Mouse (Mus musculus): ENCODE results near the gene Sdhd. TPM values are rescaled to one million over a fixed set of nuclear protein-coding genes. Genes with fewer than 3 reads are reported as not detected.

Gene Sdhd
- polyA plus RNA-seq, 1 experiment, result 75.8 TPM

- Histone ChIP-seq H3K27me3 (ENCODE audit: control insufficient read depth, insufficient read depth, low read length) (no peaks in the 10 kb centered on the region), H3K36me3 (ENCODE audit: control insufficient read depth, insufficient read depth, low read length) (peaks cover 3% of the 10 kb centered on the region), H3K27ac (ENCODE audit: control insufficient read depth, insufficient read depth, low read depth, low read length) (no peak overlapping the region), H3K4me3 (ENCODE audit: control insufficient read depth, low read depth, low read length) (peak overlapping the region; percentile 79), H3K4me1 (ENCODE audit: control insufficient read depth, insufficient read depth, low read length) (no peaks in the 10 kb centered on the region; the same call in none of the 2 replicates)
- TF ChIP-seq CTCF (IDR thresholded peaks at IDR 0.05; ENCODE audit: control insufficient read depth, insufficient read depth, insufficient replicate concordance, low read depth, low read length) (no peak), POLR2A (IDR thresholded peaks at IDR 0.05; ENCODE audit: control insufficient read depth, low read depth, low read length) (no peak)
Observed at GRCm38 (mm10) chr9:50617794-50618330, 14.2 kb upstream of the Sdhd start.

GRCm38 (mm10) chr9:50616766-50617603, 13.4 kb upstream of the Sdhd start, which contains the start of the genes Pih1d2 and Nkapd1:
Gene Pih1d2, plus strand, starts transcription at chr9:50617321.
Gene Nkapd1, minus strand, starts transcription at chr9:50617464.
- H3K27ac ChIP-seq (ENCODE audit: control insufficient read depth, insufficient read depth, low read depth, low read length), result peak within 1 kb of the TSS; percentile 97
- no peaks in the 10 kb centered on the region for H3K27me3 ChIP-seq (ENCODE audit: control insufficient read depth, insufficient read depth, low read length)
- H3K4me3 ChIP-seq (ENCODE audit: control insufficient read depth, low read depth, low read length), result peak within 1 kb of the TSS; percentile 97
- H3K36me3 ChIP-seq (ENCODE audit: control insufficient read depth, insufficient read depth, low read length), result peaks cover 3% of the 10 kb centered on the region
- TF ChIP-seq CTCF (IDR thresholded peaks at IDR 0.05; ENCODE audit: control insufficient read depth, insufficient read depth, insufficient replicate concordance, low read depth, low read length), result no peak
- TF ChIP-seq POLR2A (IDR thresholded peaks at IDR 0.05; ENCODE audit: control insufficient read depth, low read depth, low read length), result peak; percentile 75
- H3K4me1 ChIP-seq (ENCODE audit: control insufficient read depth, insufficient read depth, low read length), result no peaks in the 10 kb centered on the region; the same call in none of the 2 replicates

DNA sequence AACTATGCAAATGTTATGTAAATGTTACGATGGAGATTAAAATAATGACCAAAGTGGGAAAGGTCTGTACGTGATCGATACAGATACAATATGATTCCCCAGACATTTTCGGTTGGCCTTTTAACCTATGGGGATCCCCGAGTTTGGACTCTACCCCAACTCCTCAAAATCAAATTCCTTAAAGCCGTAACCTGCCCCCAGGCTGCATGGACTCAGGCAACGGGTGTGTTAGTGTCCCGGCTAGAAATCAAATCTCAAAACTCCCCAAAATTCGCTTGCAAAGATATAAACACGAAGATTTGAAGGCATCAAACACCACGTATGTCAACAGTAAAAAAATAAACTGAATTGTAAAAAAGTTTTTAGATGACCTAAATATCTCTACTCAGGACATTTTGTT, 12.5 kb upstream of the Sdhd start:
- Histone ChIP-seq H3K4me3 (ENCODE audit: control insufficient read depth, low read depth, low read length) (peak overlapping the region; percentile 97), H3K27ac (ENCODE audit: control insufficient read depth, insufficient read depth, low read depth, low read length) (no peak overlapping the region; the same call in 1 of the 2 replicates), H3K4me1 (ENCODE audit: control insufficient read depth, insufficient read depth, low read length) (no peaks in the 10 kb centered on the region; the same call in none of the 2 replicates), H3K36me3 (ENCODE audit: control insufficient read depth, insufficient read depth, low read length) (peaks cover 3% of the 10 kb centered on the region), H3K27me3 (ENCODE audit: control insufficient read depth, insufficient read depth, low read length) (no peaks in the 10 kb centered on the region)
- TF ChIP-seq CTCF (IDR thresholded peaks at IDR 0.05; ENCODE audit: control insufficient read depth, insufficient read depth, insufficient replicate concordance, low read depth, low read length) (no peak), POLR2A (IDR thresholded peaks at IDR 0.05; ENCODE audit: control insufficient read depth, low read depth, low read length) (no peak)

DNA sequence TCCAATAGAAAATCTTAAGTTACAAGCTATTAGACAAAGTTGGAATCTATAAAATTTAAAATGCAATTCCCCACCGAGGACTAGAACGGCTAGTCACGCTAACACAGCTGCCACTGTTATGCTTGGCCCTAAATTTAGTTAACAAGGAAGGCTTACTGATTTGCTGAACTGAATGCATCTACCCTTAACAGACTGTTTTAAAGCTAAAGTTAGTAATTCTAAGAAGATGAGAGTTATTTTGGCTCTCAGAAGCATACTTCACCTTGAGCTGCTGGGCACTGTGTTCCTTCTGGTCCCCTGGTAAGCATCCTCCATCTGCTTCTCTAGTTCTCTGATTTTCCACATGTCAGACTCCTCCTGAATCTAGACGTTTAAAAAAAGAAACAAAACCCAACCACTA, 8.5 kb upstream of the Sdhd start:
- no peak overlapping the region for H3K27ac ChIP-seq (ENCODE audit: control insufficient read depth, insufficient read depth, low read depth, low read length)
- TF ChIP-seq CTCF (IDR thresholded peaks at IDR 0.05; ENCODE audit: control insufficient read depth, insufficient read depth, insufficient replicate concordance, low read depth, low read length), result no peak
- no peak for TF ChIP-seq POLR2A (IDR thresholded peaks at IDR 0.05; ENCODE audit: control insufficient read depth, low read depth, low read length)
- no peaks in the 10 kb centered on the region for H3K27me3 ChIP-seq (ENCODE audit: control insufficient read depth, insufficient read depth, low read length)
- H3K36me3 ChIP-seq (ENCODE audit: control insufficient read depth, insufficient read depth, low read length), result no peaks in the 10 kb centered on the region
- no peak overlapping the region for H3K4me3 ChIP-seq (ENCODE audit: control insufficient read depth, low read depth, low read length)
- H3K4me1 ChIP-seq (ENCODE audit: control insufficient read depth, insufficient read depth, low read length), result no peaks in the 10 kb centered on the region; the same call in 1 of the 2 replicates

- H3K4me3 ChIP-seq (ENCODE audit: control insufficient read depth, low read depth, low read length), result peak overlapping the region; percentile 94
- peaks cover 5% of the 10 kb centered on the region for H3K4me1 ChIP-seq (ENCODE audit: control insufficient read depth, insufficient read depth, low read length)
- no peaks in the 10 kb centered on the region for H3K27me3 ChIP-seq (ENCODE audit: control insufficient read depth, insufficient read depth, low read length)
- no peak for TF ChIP-seq CTCF (IDR thresholded peaks at IDR 0.05; ENCODE audit: control insufficient read depth, insufficient read depth, insufficient replicate concordance, low read depth, low read length)
- no peak for TF ChIP-seq POLR2A (IDR thresholded peaks at IDR 0.05; ENCODE audit: control insufficient read depth, low read depth, low read length)
- no peaks in the 10 kb centered on the region; the same call in 1 of the 2 replicates for H3K36me3 ChIP-seq (ENCODE audit: control insufficient read depth, insufficient read depth, low read length)
- H3K27ac ChIP-seq (ENCODE audit: control insufficient read depth, insufficient read depth, low read depth, low read length), result peak overlapping the region; percentile 74
Observed at GRCm38 (mm10) chr9:50604338-50604737, 726 bp upstream of the Sdhd start.

- Histone ChIP-seq H3K4me3 (ENCODE audit: control insufficient read depth, low read depth, low read length) (peak overlapping the region; percentile 94), H3K27me3 (ENCODE audit: control insufficient read depth, insufficient read depth, low read length) (no peaks in the 10 kb centered on the region), H3K4me1 (ENCODE audit: control insufficient read depth, insufficient read depth, low read length) (peaks cover 5% of the 10 kb centered on the region), H3K36me3 (ENCODE audit: control insufficient read depth, insufficient read depth, low read length) (no peaks in the 10 kb centered on the region; the same call in 1 of the 2 replicates), H3K27ac (ENCODE audit: control insufficient read depth, insufficient read depth, low read depth, low read length) (peak overlapping the region; percentile 74)
- TF ChIP-seq POLR2A (IDR thresholded peaks at IDR 0.05; ENCODE audit: control insufficient read depth, low read depth, low read length) (no peak), CTCF (IDR thresholded peaks at IDR 0.05; ENCODE audit: control insufficient read depth, insufficient read depth, insufficient replicate concordance, low read depth, low read length) (no peak)
Observed at GRCm38 (mm10) chr9:50603998-50604324, 349 bp upstream of the Sdhd start.
